Mouse (Mus musculus) cerebellum, adult 2 months (tissue): ENCODE measurements around the gene Ppp1r17. TPM values are rescaled to one million over a fixed set of nuclear protein-coding genes. Genes with fewer than 3 reads are reported as not detected.

Experiments used
- DNase-seq, 2 experiments: peaks; one replicate each; pipeline ENCODE4 v3.0.0; 2021
- H3K27ac ChIP-seq: fragments of 200-500 bp; 2 replicates; pipeline ENCODE4 v1.5.1; 2012; ENCODE audit warnings: low read length, control low read depth, inconsistent platforms; ENCODE audit not compliant: insufficient read depth
- H3K27me3 ChIP-seq: fragments of 200-500 bp; 2 replicates; pipeline ENCODE4 v1.6.1; 2012; ENCODE audit warnings: inconsistent platforms, mild to moderate bottlenecking, low read length, moderate library complexity; ENCODE audit not compliant: control insufficient read depth, insufficient read depth
- H3K4me1 ChIP-seq: fragments of 200-500 bp; 2 replicates; pipeline ENCODE4 v1.6.1; 2011; ENCODE audit warnings: low read length; ENCODE audit not compliant: control insufficient read depth, insufficient read depth
- H3K4me3 ChIP-seq: fragments of 200-500 bp; replicated peaks from 2 replicates; pipeline ENCODE3; 2011; ENCODE audit warnings: mild to moderate bottlenecking, low read depth, low read length, control low read depth; ENCODE audit not compliant: insufficient read depth
- CTCF ChIP-seq: fragments of 200-500 bp; IDR thresholded peaks from 2 replicates; pipeline ENCODE4 v1.5.1; 2011; ENCODE audit warnings: low read depth, mild to moderate bottlenecking, control low read depth, low read length, moderate library complexity, borderline replicate concordance; ENCODE audit not compliant: insufficient read depth
- POLR2A ChIP-seq: fragments of 200-500 bp; IDR thresholded peaks from 2 replicates; pipeline ENCODE4 v1.6.1; 2011; ENCODE audit warnings: low read length, control low read depth, borderline replicate concordance; ENCODE audit not compliant: insufficient read depth
- WGBS: fragments of 180-500 bp; shearing (Covaris S2); methylation state at CpG from one replicate; pipeline ENCODE4 v1.1.7; 2018; 5-methylcytosine and 5-hydroxymethylcytosine counted together
- polyA plus RNA-seq: library from polyadenylated mRNA; depleted of rRNA; stranded (reverse); fragments of >200 nt; gene quantifications from 2 replicates; pipeline ENCODE4 v1.2.3, GENCODE M21; 2012; rRNA removed

Gene Ppp1r17
- polyA plus RNA-seq, 1 experiment, result 147 TPM

GRCm38 (mm10) chr6:56049104-56049503, 31.8 kb downstream of the Ppp1r17 start:
- H3K27ac ChIP-seq, result no peak overlapping the region
- 24% methylated on average over 4 of the region's 4 CpGs for WGBS
- H3K4me1 ChIP-seq, result no peaks in the 10 kb centered on the region
- no peaks in the 10 kb centered on the region for H3K27me3 ChIP-seq
- no peak overlapping the region for H3K4me3 ChIP-seq
- peak in 1 of 2 experiments; percentile 30 for DNase-seq
- TF ChIP-seq CTCF, result no peak
- no peak for TF ChIP-seq POLR2A

- no peaks in the 10 kb centered on the region; the same call in 1 of the 2 replicates for H3K4me1 ChIP-seq
- TF ChIP-seq POLR2A (no peak), CTCF (no peak)
- H3K27ac ChIP-seq, result no peak overlapping the region
- DNase-seq, result peak in 1 of 2 experiments; percentile 6
- no peak overlapping the region for H3K4me3 ChIP-seq
- no peaks in the 10 kb centered on the region for H3K27me3 ChIP-seq
Observed at GRCm38 (mm10) chr6:56063736-56064135, 46.4 kb downstream of the Ppp1r17 start.

- Histone ChIP-seq H3K4me3 (no peak overlapping the region), H3K27ac (no peak overlapping the region), H3K4me1 (no peaks in the 10 kb centered on the region; the same call in 1 of the 2 replicates), H3K27me3 (no peaks in the 10 kb centered on the region)
- peak; percentile 67 to 72 for DNase-seq
- 43% methylated on average over 5 of the region's 5 CpGs for WGBS
- no peak for TF ChIP-seq POLR2A
- peak; percentile 52 for TF ChIP-seq CTCF
Observed at GRCm38 (mm10) chr6:56066632-56067282, 49.5 kb downstream of the Ppp1r17 start.

- no peak overlapping the region for H3K4me3 ChIP-seq
- H3K27me3 ChIP-seq, result no peaks in the 10 kb centered on the region
- no peaks in the 10 kb centered on the region; the same call in 1 of the 2 replicates for H3K4me1 ChIP-seq
- no peak for DNase-seq
- H3K27ac ChIP-seq, result no peak overlapping the region
- TF ChIP-seq CTCF (no peak), POLR2A (no peak)
Observed at GRCm38 (mm10) chr6:56068516-56068915, 51.2 kb downstream of the Ppp1r17 start.

- WGBS, result 6% methylated on average over 4 of the region's 4 CpGs
- peak; percentile 58 to 82 for DNase-seq
- Histone ChIP-seq H3K4me1 (no peaks in the 10 kb centered on the region), H3K27ac (peak overlapping the region; percentile 32; the same call in 1 of the 2 replicates), H3K4me3 (no peak overlapping the region), H3K27me3 (no peaks in the 10 kb centered on the region)
- TF ChIP-seq POLR2A (no peak), CTCF (no peak)
Observed at GRCm38 (mm10) chr6:56076378-56076805, 59.1 kb downstream of the Ppp1r17 start.

Other genes with a start within 250 kb of the Ppp1r17 start
- not detected in 2 replicates for gene Itprid1, start 180.6 kb upstream of the Ppp1r17 start, polyA plus RNA-seq